Mouse (Mus musculus) neutrophil, adult 59 days (primary cell): ENCODE measurements around the gene Vmn1r128. TPM values are rescaled to one million over a fixed set of nuclear protein-coding genes. Genes with fewer than 3 reads are reported as not detected.

ENCODE experiments used
- total RNA-seq, 2 experiments: library from RNA; stranded (reverse); gene quantifications; 1 replicate in 1 of 2; 2 replicates in 1 of 2; pipeline ENCODE4 v1.2.4; 2023

Vmn1r128 gene
- not detected for total RNA-seq

DNA sequence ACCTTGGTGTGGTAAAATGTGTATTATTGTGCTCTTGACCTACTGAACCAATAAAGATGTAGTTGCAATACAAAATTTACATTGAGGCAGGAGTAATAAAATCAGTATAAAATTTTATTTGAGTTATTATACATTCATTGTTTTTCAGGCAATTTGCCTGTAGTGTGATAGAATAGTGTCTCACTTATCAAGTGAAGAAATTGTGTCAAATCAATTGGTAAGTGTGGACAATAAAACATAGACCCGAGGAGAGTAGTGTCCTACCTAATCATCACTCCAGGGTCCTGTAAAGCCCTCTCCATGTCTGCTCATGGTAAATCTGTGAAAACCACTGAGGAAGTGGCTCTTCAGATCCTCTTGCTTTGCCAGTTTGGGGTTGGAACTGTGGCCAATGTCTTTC, at the start of gene Vmn1r128:
Vmn1r128 (plus strand) TSS at position 301 of the 400 bp plus-strand sequence.

DNA sequence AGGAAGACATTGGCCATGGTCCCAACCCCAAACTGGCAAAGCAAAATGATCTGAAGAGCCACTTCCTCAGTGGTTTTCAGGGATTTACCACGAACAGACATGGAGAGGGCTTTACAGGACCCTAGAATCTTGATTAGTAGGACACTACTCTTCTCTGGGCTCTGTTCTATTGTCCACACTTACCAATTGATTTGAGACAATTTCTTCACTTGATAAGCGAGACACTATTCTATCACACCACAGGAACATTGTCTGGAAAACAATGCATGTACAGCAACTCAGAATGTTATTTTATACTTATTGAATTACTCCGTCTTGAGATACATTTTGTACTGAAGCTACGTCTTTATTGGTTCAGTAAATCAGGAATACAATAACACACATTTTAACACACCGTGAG, 47.8 kb upstream of the Vmn1r128 start, which contains the start of gene Vmn1r126:
Vmn1r126 (minus strand) TSS at position 101 of the 400 bp plus-strand sequence.

DNA sequence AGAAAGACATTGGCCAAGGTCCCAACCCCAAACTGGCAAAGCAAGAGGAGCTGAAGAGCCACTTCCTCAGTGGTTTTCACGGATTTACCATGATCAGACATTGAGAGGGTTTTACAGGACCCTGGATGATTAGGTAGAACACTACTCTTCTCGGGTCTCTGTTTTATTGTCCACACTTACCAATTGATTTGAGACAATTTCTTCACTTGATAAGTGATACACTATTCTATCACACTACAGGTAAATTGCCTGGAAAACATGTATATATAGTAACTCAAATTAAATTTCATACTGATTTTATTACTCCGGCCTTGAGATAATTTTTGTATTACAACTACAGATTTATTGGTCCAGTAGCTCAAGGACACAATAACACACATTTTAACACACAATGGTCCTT, 29.4 kb upstream of the Vmn1r128 start, which contains the start of gene Vmn1r127:
Vmn1r127 (minus strand) TSS at position 101 of the 400 bp plus-strand sequence.

DNA sequence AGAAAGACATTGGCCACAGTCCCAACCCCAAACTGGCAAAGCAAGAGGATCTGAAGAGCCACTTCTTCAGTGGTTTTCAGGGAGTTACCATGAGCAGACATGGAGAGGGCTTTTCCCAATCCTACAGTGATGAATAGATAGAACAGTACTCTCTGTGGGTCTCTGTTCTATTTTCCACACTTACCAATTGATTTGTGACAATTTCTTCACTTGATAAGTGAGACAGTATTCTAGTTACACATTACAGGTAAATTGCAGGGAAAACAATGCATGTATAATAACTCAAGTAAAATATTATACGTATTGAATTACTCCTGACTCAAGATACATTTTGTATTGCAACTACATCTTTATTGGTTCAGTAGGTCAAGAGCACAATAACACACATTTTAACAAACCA, 12.0 kb downstream of the Vmn1r128 start, which contains the start of gene Vmn1r129:
Vmn1r129 (minus strand) TSS at position 101 of the 400 bp plus-strand sequence.

Other genes with a start within 250 kb of the Vmn1r128 start
- gene Vmn1r122, start 215.2 kb upstream of the Vmn1r128 start, total RNA-seq = not detected
- gene Vmn1r123, start 187.2 kb upstream of the Vmn1r128 start, total RNA-seq = not detected
- not detected for gene Gm5157, start 158.9 kb upstream of the Vmn1r128 start, total RNA-seq
- gene Vmn1r124, start 88.8 kb upstream of the Vmn1r128 start, total RNA-seq = not detected
- gene Vmn1r125, start 77.2 kb upstream of the Vmn1r128 start, total RNA-seq = not detected
- gene Vmn1r126, start 47.9 kb upstream of the Vmn1r128 start, total RNA-seq = not detected
- gene Vmn1r127, start 29.5 kb upstream of the Vmn1r128 start, total RNA-seq = not detected
- not detected for gene Vmn1r129, start 11.9 kb downstream of the Vmn1r128 start, total RNA-seq
- not detected for gene Gm6882, start 83.4 kb downstream of the Vmn1r128 start, total RNA-seq
- not detected for gene Vmn1r130, start 162.4 kb downstream of the Vmn1r128 start, total RNA-seq
- not detected for gene Vmn1r131, start 196.7 kb downstream of the Vmn1r128 start, total RNA-seq